Mouse (Mus musculus) midbrain, embryonic 10.5 days (tissue): ENCODE results near the gene Hpdl. TPM values are rescaled to one million over a fixed set of nuclear protein-coding genes. Genes with fewer than 3 reads are reported as not detected.

ENCODE experiments used
- DNase-seq: peaks from one replicate; pipeline ENCODE4 v3.0.0-alpha.2; 2017; ENCODE audit warnings: low spot score
- H3K27ac ChIP-seq: fragments of 300-500 bp; sonication (generic); replicated peaks from 2 replicates; pipeline ENCODE4 v1.5.1; 2016; ENCODE audit warnings: mild to moderate bottlenecking
- H3K27me3 ChIP-seq: fragments of 300-500 bp; sonication (generic); 2 replicates; pipeline ENCODE4 v1.6.1; 2016; ENCODE audit warnings: low read depth, mild to moderate bottlenecking; ENCODE audit not compliant: poor library complexity, severe bottlenecking
- H3K36me3 ChIP-seq: fragments of 300-500 bp; sonication (generic); 2 replicates; pipeline ENCODE4 v1.6.1; 2016; ENCODE audit warnings: mild to moderate bottlenecking, moderate library complexity
- H3K4me1 ChIP-seq: fragments of 300-500 bp; sonication (generic); 2 replicates; pipeline ENCODE4 v1.6.1; 2016
- H3K4me3 ChIP-seq: fragments of 300-500 bp; sonication (generic); 2 replicates; pipeline ENCODE4 v1.5.1; 2016; ENCODE audit warnings: mild to moderate bottlenecking, moderate library complexity
- H3K9me3 ChIP-seq: fragments of 300-500 bp; sonication (generic); replicated peaks from 2 replicates; pipeline ENCODE4 v1.6.1; 2016; ENCODE audit warnings: mild to moderate bottlenecking
- WGBS: fragments of 180-500 bp; shearing (Covaris S2); methylation state at CpG from one replicate; pipeline ENCODE4 v1.1.7; 2016; 5-methylcytosine and 5-hydroxymethylcytosine counted together
- polyA plus RNA-seq: library from polyadenylated mRNA; unstranded; fragments of >200 nt; fragmentation: Nextera tagmentation; extraction: Ambion mirVana; gene quantifications from 2 replicates; pipeline ENCODE4 v1.2.1, GENCODE M21; 2016

Gene Hpdl
- polyA plus RNA-seq, 1 experiment from 2014 or later = 1.2 TPM

- Histone ChIP-seq H3K27me3 (peaks cover 4% of the 10 kb centered on the region), H3K4me3 (no peak overlapping the region), H3K4me1 (peaks cover 59% of the 10 kb centered on the region), H3K27ac (no peak overlapping the region), H3K36me3 (no peaks in the 10 kb centered on the region), H3K9me3 (no peaks in the 10 kb centered on the region)
- peak; percentile 52 for DNase-seq
- 3% methylated on average over 4 of the region's 4 CpGs for WGBS
Observed at GRCm38 (mm10) chr4:116827819-116828218, 6.3 kb upstream of the Hpdl start.

GRCm38 (mm10) chr4:116824541-116825004 is 3.1 kb upstream of the Hpdl start:
- DNase-seq = peak; percentile 77
- peak overlapping the region; percentile 91 for H3K27ac ChIP-seq
- H3K27me3 ChIP-seq = peaks cover 32% of the 10 kb centered on the region
- peak overlapping the region; percentile 68 for H3K4me3 ChIP-seq
- peaks cover 49% of the 10 kb centered on the region for H3K4me1 ChIP-seq
- H3K9me3 ChIP-seq = no peaks in the 10 kb centered on the region
- H3K36me3 ChIP-seq = no peaks in the 10 kb centered on the region
- under 1% methylated on average over 29 of the region's 29 CpGs for WGBS

DNA sequence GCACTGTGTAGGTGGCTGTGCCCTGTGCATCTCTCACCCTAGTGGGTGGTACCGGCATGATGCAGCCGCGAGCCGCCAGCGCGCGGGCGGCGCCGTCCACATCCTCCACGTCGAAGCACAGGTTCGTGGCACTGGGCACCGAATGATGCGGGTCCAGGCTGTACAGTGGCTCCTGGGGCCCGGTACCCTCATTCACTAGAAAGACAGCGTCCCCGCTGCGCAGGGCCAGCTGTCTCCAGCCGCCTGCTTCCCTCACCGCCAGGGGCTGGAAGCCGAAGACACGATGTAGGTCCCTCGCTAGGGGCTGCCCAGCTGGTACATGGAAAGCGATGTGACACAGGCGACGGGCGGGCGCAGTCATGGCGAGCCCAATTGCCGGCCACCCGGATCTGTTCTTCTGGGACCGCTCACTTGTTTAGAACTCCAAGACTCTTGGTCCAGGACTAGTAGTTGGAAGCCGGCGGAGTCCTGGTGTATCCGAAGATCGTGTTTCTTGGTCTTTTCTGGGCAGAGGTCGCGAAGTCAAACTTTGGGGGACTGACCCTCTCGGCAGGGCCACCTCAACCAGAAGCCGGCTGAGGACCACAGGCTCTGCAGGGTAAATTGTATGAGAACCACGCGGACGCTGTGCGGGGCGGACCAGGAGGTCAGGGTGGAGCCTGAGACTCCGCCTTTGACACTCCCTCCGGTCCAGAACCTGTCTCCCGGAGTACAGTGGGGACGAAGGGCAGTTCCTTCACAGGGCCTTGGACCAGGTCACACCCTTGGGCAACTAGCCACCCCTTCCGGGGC is 409 bp downstream of the Hpdl start:
- under 1% methylated on average over 51 of the region's 51 CpGs for WGBS
- Histone ChIP-seq H3K27ac (peak overlapping the region; percentile 71), H3K27me3 (peaks cover 42% of the 10 kb centered on the region), H3K36me3 (peaks cover 25% of the 10 kb centered on the region), H3K4me3 (peak overlapping the region; percentile 55), H3K4me1 (peaks cover 37% of the 10 kb centered on the region), H3K9me3 (no peaks in the 10 kb centered on the region)
- peak; percentile 76 for DNase-seq

- Histone ChIP-seq H3K27ac (no peak overlapping the region; the same call in 1 of the 2 replicates), H3K36me3 (peaks cover 33% of the 10 kb centered on the region), H3K4me1 (peaks cover 33% of the 10 kb centered on the region), H3K9me3 (no peaks in the 10 kb centered on the region), H3K27me3 (peaks cover 42% of the 10 kb centered on the region), H3K4me3 (peak overlapping the region; percentile 55)
- WGBS = 23% methylated on average over 32 of the region's 32 CpGs
- DNase-seq = peak; percentile 19
Observed at GRCm38 (mm10) chr4:116819968-116820901, 1.3 kb downstream of the Hpdl start.

DNA sequence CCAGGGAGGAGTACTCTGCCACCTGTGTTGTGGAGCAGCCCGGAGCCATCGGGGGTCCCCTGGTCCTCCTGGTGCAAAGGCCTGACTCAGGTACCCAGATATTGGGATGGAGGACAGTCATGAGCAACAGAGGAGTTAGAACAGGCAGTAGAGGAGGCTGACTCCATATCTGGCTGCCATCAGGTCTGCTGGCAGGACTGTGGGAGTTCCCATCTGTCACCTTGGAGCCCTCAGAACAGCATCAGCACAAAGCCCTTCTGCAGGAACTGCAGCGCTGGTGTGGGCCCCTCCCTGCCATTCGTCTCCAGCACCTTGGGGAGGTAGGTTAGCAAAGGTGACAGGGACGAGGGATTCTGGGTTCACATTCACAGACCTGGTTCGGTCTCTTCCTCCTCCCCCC is 4.0 kb downstream of the Hpdl start:
- Histone ChIP-seq H3K27me3 (peaks cover 37% of the 10 kb centered on the region), H3K4me3 (no peak overlapping the region), H3K36me3 (peaks cover 47% of the 10 kb centered on the region), H3K4me1 (peaks cover 17% of the 10 kb centered on the region), H3K9me3 (no peaks in the 10 kb centered on the region), H3K27ac (no peak overlapping the region)
- no peak for DNase-seq
- 92% methylated on average over 6 of the region's 6 CpGs for WGBS

DNA sequence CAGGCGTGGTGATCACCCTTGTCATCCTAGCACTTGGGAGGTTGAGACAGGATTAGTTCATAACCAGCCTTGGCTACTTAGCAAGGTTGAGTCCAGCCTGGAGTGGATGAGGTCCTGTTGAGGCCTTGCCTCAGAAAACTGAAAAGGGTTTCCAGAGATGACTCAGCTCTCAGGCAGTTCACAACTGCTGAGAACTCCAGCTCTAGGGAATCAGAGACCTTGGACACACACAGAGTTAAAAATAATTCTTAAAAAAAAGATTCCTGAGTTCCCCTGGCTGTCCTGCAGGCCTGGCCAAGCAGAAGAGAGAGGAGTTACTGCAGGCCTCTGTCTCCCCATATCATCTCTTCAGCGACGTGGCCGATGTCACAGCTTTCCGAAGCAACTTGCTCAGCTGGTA is 6.2 kb downstream of the Hpdl start:
- Histone ChIP-seq H3K27me3 (peaks cover 17% of the 10 kb centered on the region), H3K4me3 (no peak overlapping the region), H3K27ac (no peak overlapping the region), H3K9me3 (no peaks in the 10 kb centered on the region), H3K36me3 (peaks cover 50% of the 10 kb centered on the region), H3K4me1 (peaks cover 3% of the 10 kb centered on the region)
- WGBS = 90% methylated on average over 5 of the region's 5 CpGs
- no peak for DNase-seq

GRCm38 (mm10) chr4:116811012-116811411 is 10.5 kb downstream of the Hpdl start:
- Histone ChIP-seq H3K27ac (no peak overlapping the region), H3K4me1 (peaks cover 12% of the 10 kb centered on the region), H3K4me3 (no peak overlapping the region), H3K9me3 (no peaks in the 10 kb centered on the region), H3K36me3 (peaks cover 28% of the 10 kb centered on the region), H3K27me3 (no peaks in the 10 kb centered on the region)
- DNase-seq = no peak
- 86% methylated on average over 3 of the region's 3 CpGs for WGBS

DNA sequence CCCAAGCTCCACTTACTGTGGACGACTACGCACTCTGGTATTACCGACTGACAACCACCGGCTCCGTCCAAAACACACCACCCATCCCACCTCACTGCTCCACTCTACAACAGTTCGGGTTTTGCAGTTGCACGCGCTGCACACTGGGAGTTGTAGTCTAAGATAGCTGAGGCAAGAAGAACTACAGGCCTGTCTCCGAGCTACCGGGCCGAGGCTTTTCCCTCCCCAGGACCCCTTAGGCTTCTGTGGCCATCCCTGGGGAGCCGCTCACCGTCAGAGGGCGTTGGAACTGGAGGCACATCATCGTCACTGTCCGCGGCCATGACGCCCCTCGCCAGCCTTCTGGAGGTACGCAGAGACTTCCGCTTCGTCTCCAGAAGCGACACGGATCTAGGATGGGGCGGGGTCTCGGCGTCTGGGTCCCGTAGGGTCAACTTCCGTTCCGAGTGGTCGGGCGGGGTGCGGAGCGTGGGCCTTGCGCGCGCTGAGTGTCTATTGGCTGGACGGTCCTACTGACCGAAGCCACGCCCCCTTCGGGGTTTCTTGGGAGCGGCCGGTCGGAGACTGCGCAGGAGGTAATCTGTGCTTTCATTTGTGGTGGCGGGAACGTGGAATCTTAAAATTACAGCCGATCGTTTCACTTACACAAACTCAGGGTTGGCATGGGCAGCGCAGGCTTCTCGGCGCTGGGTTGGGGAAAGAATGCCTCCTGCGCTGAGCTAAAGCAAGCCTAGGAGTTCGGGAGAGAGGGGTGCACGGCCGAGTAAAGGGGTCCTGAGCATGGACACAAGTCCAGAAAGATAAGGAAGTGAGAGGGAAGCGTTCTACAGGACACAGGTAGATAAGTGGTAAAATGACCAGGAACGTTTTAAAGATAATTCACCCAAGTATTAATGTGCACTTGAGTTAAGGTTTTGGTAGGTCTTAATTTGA is 14.0 kb downstream of the Hpdl start, which contains the start of the genes Toe1 and Mutyh:
Toe1 (minus strand) TSS at position 444 of the 933 bp plus-strand sequence.
Mutyh (plus strand) TSS at position 527 of the 933 bp plus-strand sequence.
- Histone ChIP-seq H3K4me3 (peak within 1 kb of the TSS; percentile 67), H3K27ac (peak within 1 kb of the TSS; percentile 91), H3K27me3 (no peaks in the 10 kb centered on the region), H3K9me3 (no peaks in the 10 kb centered on the region), H3K4me1 (peaks cover 15% of the 10 kb centered on the region), H3K36me3 (peaks cover 42% of the 10 kb centered on the region)
- peak; percentile 99 for DNase-seq
- WGBS = under 1% methylated on average over 58 of the region's 58 CpGs

DNA sequence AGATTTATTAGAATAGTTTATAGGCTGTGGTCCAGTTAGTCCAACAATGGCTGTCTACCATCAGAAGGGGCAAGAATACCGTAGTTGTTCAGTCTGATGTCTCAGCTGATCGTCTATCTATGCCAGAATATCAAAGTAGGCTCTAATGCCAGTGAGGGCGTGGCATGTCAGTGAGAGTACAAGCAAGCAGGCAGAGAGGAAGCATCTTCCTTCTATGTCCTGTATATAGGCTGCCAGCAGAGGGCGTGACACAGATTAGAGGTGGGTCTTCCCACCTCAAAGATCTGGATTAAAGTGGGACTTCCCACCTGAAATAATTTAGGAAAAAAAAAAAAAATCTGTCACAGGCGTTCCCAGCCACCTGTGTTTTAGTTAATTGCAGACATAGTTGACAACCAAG is 21.6 kb downstream of the Hpdl start:
- WGBS = 51% methylated on average over 5 of the region's 5 CpGs
- Histone ChIP-seq H3K9me3 (no peaks in the 10 kb centered on the region), H3K27ac (no peak overlapping the region), H3K4me3 (no peak overlapping the region), H3K36me3 (peaks cover 36% of the 10 kb centered on the region), H3K4me1 (no peaks in the 10 kb centered on the region), H3K27me3 (no peaks in the 10 kb centered on the region)
- DNase-seq = peak; percentile 30

DNA sequence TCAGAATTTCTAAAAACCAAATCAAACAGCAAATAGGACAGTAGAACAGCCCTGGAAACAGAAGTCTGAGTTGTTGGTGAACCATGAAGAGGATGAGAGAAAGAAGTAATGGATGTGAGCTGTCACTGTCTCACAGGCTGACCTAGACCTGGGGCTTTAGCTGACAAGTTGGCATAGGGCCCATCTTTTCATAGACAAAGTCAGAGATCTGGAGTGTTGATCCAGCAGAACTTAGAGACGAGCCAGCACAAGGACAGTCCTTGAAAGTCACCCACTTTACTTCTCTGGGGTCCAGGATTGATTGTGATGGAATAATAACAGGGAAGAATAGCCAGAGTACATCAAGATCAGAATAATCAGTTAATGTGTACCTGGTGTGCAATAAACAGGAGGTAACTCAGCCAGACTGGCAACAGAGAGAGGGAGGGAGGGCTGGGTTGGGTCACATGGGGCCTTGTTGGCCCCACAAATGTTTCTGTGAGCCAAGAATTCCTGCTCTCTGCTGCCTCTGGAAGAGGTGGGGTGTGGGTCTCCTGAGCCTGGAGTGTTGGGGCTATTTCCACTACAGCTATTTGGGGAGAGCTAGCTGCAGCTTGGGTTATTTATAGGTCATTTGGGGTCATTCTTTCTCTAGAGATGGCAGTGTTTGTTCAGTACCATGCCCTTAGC is 24.9 kb downstream of the Hpdl start:
- no peaks in the 10 kb centered on the region for H3K4me1 ChIP-seq
- H3K4me3 ChIP-seq = no peak overlapping the region
- DNase-seq = no peak
- H3K27me3 ChIP-seq = no peaks in the 10 kb centered on the region
- H3K9me3 ChIP-seq = no peaks in the 10 kb centered on the region
- H3K27ac ChIP-seq = no peak overlapping the region
- 86% methylated on average over 1 of the region's 1 CpGs for WGBS
- H3K36me3 ChIP-seq = peaks cover 2% of the 10 kb centered on the region

DNA sequence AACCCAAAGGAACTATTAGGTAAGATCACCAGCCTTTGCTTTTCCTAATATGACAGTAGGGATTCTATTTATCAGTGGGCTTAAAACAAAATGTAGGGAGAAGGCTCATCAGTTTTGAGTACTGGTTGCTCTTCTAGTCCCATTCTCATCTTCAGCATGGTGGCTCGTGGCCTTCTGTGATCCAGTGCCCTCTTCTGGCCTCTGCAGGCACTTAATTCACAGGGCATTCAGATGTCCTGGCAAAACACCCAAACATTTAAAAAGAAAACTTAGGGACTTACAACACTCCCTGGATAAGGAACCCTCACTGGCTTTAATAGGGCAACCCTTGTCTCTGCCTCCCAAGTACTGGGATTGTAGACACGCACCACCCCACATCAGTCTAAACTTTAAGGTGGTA is 27.2 kb downstream of the Hpdl start:
- DNase-seq = no peak
- WGBS = 86% methylated on average over 2 of the region's 2 CpGs

More for the DNA sequence above, 27.2 kb downstream of the Hpdl start:
- Histone ChIP-seq H3K27ac (no peak overlapping the region), H3K4me3 (no peak overlapping the region), H3K36me3 (no peaks in the 10 kb centered on the region), H3K27me3 (no peaks in the 10 kb centered on the region), H3K4me1 (no peaks in the 10 kb centered on the region), H3K9me3 (no peaks in the 10 kb centered on the region)
